Mouse (Mus musculus): ENCODE measurements at regions not wholly inside any gene's neighbourhood (a gene's known extent, or its start where the extent isn't known, plus 50 kb on each side); places are given as distances from the start of the nearest gene placed in this dataset.
"Not testable (repeated sequence)": the region's sequence is repeated elsewhere in the genome, so short reads cannot be mapped to it uniquely, and the experiment has no call there.

DNA sequence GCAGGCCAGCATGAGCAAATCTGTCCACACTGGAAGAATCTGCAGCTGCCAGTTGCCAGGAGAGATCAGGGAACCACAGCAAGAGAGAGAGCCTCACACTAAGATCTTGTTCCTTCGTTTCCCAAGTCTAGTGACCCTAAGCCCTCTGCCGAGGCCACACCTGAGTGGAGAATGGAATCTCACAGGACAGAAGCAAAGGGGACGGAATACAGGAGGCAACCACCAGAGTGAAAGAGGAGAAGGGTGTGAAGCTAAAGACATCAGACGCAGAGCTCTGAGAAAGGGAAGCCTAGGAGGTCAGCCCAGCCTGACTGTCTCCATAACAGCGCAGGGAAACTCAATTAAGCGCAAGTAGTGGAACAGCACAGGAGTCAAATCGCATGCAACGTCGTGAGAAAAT lies 75.0 kb downstream of the Suds3 start:
- no peak for DNase-seq (ENCODE audit: low read depth, low spot score)

DNA sequence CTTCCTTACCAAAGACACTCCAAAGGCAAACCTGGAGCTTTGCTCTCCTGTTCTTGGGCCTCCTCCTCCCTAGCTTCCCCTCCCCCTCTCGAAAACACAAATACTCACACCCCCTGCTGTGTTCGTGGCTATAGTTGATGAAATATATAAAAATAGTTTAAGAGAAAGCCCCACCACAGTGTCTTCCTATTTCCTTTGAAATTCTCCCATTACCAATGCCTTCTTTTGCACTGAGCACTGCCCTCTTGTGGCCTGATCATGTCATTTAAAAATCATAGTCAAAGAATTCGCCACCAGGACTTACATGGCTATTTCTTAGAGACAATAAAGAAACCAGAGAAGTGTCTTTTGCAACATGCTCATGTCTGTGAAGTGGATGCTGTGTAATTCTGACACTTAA lies 78.7 kb downstream of the Suds3 start:
- DNase-seq (ENCODE audit: low read depth, low spot score): peak; percentile 19

DNA sequence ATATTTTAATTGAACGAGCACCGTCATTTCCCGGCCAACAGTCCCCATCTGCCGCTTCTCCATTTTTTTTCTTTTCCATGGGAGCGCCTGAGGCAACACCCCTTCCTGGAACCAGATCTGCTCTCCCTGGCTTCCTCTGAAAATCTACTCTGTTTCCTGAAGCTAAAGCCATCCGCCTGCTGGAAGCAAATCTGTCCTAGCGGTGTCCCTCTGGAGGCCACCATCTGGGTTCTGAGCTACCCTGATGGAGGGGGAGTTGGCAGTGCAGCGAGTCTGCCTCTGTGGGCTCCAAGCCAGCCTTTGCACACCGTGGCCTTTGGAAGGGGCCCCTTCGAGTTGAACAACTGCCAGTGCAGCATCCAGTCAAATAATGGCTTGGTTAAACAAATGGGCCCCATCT lies 83.8 kb downstream of the Suds3 start:
- no peak for DNase-seq (ENCODE audit: low read depth, low spot score)

DNA sequence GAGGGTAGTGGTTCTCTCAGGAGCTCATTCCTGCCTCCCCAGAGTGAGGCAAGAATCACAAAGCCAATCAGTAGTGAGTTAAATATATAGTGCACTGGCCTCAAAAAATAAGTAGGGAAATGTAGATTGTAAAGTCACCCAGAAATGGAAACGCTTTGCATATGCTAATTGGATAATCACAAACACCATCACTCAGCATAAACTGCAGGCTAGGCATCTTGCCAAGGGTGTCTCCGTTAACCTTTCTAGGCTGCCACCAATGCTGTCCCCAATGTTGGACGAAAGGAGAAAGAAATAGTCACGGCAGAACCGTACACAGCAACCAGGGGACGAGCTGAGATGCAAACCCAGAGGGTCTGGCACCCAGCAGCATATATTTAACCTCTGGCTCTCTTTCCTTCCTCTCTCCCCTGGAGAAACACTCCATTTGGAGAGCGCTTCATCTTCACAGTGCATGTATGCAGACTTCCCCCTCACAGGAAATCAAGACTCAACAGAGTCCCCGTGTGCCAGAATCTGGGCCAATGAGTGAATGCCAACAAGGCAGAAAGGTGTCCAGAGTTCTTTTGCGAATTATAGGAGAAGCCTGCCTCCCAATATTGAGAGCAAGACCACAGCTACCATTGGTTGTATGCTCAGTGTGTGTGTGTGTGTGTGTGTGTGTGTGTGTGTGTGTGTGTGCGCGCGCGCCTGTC lies 90.1 kb downstream of the Suds3 start:
- no peak for DNase-seq (ENCODE audit: low read depth, low spot score)

DNA sequence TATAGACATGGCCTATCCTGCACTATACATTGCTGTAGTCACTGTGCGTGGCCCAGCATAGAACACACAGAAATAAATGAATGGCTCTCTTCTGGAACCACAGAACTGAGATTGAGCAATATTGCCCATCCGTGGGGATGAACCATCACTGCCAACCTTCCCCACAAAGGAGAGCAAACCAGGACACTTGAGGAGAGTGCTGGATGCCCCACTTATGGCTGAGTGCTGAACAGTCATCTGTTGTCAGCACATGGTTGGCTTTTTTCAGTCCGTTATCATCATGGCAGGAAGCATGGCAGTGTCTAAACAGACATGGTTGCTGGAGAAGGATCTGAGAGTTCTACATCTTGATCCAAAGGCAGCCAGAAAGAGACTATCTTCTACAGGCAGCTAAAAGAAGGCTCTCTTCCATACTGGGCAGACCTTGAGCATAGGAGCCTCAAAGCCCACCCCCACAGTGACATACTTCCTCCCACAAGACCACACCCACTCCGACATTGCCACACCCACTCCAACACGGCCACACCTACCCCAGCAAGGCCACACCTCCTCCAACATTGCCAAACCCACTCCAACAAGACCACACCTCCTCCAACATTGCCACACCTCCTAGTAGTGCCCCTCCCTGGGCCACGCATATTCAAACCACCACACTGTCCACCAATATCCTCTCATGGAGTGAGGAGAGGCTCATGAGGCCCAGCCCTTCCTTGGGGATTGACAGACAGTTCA lies 97.3 kb downstream of the Suds3 start:
- DNase-seq (ENCODE audit: low read depth, low spot score): no peak

DNA sequence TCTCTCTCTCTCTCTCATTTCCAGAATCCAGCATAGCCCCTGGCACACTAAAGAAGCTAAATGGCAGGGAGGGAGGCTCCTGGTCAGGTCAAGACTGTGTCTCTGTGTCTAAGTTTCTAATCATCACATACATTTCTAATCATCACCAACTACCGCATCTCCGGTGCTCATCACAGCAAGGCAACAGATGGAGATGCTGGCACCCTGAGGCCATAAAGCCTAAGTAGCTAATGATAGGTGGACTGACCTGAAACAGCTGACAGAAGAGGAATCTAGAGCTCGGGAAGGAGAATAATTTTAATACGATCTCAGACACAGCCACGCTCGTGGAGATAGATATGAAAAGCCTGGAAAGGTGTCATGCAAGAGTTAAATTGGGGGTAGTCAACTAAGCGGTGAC lies 104.8 kb downstream of the Suds3 start:
- no peak for DNase-seq (ENCODE audit: low read depth, low spot score)

DNA sequence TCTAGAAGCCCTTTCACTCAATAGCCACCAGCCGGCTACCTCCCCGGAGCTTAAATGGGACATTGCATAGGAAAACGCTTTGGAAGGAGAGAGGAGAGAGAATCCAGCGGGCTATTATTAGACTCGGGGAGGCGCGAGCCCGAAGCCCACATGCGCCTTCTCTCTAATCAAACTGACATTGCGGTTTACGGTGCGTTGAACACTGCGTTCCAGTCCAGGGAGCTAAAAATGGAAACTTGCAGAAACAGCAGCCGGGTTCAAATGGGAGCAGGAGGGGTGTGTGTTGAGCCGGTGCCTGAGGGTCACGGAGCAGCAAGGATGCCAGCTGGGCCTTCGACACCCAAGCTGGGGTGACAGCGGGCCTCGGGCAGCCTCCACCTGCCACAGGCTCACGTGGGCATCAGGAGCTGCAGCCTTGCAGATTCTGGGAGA lies 115.1 kb downstream of the Suds3 start:
- DNase-seq (ENCODE audit: low read depth, low spot score): no peak

DNA sequence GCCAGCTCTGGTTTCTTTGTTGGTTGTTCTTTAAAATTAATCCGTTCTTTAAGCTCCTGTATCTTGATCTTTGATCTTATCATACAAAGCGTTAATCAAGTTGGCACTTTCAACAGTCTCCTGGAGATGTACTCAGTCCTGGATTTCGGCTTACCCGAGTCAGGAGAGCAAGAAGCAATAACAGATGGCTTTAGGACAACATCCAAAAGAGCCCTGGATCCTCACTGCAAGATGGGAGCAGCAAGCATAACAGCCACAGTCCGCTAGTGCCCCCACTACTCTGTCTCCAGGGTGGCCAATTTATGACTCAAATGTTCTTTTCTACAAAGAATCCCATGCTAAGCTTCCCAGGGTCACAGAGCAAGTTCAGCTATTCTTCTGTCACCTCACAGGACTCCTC lies 121.4 kb downstream of the Suds3 start:
- DNase-seq (ENCODE audit: low read depth, low spot score): no peak

DNA sequence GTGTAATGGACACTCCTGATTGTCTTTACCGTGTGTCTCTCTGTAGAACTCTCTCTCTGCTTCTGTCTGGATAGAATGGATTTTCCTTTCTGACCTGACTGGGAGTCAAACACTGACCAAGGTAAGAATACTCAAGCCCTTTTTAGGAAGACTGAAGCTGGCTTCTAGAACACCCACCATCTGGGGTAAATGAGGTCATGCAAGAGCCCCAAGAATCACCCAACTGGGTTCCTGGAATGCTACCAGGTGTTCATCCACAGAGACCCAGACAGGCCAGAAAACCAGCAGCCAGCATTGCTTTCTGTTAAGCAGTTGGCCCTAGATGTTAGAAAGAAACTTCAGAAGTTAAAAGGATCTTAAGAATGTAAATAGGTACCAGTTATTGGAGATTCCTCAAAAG lies 122.2 kb downstream of the Suds3 start:
- DNase-seq (ENCODE audit: low read depth, low spot score): no peak

DNA sequence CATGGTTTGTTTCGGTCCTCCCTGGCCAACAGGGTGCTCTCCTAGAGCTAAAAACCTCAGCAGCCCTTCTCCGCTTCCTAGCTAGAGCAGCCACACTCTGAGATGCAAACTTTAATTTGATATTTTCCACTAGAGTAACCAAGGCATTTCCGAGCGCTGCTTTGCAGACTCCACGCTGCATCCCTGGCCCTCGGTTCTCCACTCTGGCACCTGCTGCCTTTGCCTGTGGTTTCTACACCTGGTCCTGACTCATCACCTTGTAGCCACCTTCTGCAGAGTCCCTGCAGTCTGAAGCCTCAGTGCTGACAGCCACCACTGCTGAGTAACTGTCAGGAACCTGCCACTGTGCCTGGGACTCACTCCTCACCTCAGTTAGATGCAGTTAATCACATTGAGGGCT lies 124.5 kb downstream of the Suds3 start:
- DNase-seq (ENCODE audit: low read depth, low spot score): no peak

DNA sequence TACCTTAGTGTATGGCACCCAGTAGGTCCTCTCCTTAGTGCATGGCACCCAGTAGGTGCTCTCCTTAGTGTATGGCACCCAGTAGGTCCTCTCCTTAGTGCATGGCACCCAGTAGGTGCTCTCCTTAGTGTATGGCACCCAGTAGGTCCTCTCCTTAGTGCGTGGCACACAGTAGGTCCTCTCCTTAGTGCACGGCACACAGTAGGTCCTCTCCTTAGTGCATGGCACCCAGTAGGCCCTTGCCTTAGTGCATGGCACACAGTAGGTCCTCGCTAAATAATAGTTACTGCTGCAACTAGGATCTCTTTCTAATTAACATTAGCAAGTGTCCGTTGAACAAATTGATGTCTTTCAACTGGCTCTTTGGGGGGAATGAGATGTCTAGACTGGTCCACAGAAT lies 144.4 kb downstream of the Suds3 start:
- DNase-seq (ENCODE audit: low read depth, low spot score): not testable (repeated sequence)

DNA sequence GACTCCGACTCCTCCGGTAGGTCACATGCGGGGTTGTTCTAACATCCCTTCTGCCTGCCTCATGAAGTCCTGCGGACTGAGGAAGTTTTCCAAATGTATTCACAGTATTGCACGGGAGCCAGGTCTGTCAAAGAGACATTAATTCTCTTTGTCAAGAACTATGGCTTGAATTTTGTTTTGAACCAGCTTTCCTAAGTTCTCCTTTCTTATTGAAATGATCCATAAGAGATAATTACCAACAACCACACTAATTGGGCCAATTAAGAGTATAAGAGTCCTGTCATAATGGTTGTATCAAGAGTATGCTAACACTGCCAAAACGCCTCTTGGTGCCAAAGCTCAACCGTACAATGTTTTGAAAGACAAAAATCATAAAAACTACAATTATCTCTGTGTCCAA lies 151.7 kb downstream of the Suds3 start:
- no peak for DNase-seq (ENCODE audit: low read depth, low spot score)

DNA sequence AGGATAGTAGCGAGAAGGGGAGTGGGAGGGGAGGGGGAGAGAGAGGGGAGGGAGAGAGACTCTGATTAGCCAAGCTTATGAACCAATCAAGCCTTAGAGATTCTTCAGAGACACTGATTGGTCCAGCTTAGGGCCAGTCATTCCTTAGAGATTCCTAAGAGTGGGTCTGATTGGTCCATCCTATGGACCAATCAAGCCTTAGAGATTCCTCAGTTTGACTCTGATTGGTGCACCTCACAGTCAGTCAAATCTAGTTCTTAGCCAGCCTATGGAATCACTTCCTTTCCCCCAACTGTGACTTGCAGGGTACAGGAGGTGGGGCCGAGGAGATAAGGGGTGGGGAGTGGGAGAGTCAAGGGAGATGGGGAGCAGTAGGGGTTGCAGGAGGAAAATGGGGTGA lies 152.8 kb downstream of the Suds3 start:
- DNase-seq (ENCODE audit: low read depth, low spot score): no peak

DNA sequence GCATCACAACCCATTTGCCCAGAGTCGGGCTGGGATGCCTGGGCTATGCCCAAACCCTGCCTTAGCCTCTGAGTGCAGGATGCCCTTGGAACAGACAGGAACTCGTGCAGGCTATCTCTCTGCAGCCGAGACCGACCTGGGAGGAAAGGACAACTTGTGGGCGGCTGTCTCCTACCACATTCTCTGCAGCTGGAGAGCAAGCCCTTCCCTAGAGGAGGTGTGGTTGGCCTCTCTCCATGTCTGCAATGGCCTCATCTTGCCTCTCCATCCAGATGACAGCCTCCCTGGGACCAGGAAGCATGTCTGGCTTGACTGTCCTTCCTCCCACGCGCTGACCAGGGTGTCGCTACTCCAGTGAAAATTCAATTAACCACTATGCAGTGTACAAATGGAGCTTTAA lies 155.9 kb downstream of the Suds3 start:
- DNase-seq (ENCODE audit: low read depth, low spot score): no peak

DNA sequence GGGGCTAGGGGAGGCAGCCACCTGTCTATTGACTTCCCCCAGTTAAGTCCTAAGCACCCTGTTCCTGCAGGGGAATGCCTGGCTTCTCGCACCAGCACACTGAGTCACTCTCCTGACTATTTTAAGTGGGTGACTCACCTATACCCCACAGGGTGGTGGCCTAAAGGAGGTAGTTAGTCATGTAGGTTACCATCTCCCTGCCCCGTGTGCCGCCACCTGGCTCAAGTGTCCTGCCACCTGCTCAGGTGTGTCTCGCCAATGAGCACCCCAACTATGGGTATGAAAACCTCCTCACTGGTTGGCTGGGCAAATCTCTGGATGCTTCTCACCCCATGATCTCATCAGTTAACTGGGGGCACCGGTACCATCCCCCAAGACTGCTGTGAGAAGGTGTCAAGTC lies 157.8 kb downstream of the Suds3 start:
- DNase-seq (ENCODE audit: low read depth, low spot score): no peak

DNA sequence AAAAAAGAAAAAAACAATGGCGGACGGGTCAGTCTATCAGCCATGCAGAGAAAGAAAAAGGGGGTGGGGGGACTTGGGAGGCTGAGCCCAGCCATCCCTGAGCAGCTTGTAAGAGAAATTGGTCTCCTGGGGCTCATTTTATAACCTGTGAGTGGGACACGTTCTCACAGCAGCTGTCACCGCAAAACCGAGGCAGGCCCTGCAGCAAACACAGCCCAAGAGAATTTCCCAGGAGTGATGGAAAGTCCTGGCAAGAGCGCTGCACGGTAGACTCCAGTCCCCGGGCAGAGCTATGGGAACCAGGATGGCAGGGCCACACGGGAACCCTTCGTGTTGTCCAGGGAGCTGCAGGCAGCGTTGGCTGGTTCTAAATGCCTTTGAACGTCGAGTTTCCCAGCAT lies 159.3 kb downstream of the Suds3 start:
- no peak for DNase-seq (ENCODE audit: low read depth, low spot score)

DNA sequence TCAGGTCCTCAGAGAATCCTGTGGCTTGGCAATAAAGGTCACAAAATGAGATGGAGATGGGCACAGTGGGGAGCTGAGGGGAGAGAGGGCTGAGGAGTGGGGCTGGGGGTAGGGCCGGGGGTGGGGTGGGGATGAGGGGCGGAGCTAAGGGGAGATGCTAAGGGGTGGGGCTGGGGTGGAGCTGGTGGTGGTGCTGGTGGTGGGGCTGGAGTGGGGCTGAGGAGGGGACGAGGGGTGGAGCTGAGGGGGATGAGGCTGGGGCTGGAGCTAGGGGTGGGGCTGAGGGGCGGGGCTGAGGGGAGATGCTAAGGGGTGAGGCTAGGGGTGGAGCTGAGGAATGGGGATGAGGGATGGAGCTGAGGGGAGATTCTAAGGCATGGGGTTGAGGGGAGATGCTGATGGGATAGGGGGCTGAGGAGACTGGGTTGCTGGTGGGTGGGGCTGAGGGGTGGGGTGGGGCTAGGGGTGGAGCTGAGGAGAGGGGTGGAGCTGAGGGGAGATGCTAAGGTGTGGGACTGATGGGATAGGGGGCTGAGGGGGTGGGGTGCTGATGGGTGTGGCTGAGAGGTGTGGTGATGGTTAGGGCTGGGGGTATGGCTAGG lies 165.5 kb downstream of the Suds3 start:
- no peak for DNase-seq (ENCODE audit: low read depth, low spot score)

DNA sequence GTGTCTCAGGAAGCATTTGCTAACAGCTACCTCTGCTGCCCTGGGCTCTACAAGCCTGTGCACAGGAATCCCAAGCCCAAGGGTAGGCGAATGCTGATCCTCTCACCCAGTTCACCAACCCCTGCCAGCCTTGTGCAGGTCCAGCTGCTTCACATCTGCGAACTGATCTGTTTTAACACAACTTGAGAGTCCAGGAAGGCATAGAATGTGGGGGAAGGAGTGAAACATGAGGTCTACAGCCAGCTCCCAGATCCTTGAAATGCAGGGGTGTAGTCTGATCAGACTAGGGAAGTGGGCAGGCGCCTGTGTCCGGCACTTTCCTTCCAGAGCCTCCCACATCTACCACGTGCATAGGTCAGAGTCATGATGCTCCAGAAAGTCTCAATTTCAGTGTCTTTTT lies 181.3 kb downstream of the Suds3 start:
- DNase-seq (ENCODE audit: low read depth, low spot score): no peak

DNA sequence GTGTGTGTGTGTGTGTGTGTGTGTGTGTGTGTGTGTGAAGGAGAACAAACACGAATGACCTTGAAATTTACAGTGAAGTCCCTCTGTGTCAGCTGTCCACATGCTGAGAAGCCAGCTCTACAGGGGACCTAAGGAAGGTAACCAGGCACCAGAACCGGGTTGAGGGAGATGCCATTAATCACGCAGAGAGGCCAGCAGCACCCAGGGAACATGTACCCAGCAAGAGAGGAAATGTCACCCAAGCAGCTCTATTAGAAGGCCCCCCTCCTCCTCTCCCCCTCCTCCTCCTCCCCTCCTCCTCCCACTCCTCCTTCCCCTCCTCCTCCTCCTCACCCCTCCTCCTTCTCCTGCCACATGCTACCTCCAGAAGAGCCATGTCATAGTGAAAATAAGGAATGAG lies 181.8 kb downstream of the Suds3 start:
- DNase-seq (ENCODE audit: low read depth, low spot score): no peak

DNA sequence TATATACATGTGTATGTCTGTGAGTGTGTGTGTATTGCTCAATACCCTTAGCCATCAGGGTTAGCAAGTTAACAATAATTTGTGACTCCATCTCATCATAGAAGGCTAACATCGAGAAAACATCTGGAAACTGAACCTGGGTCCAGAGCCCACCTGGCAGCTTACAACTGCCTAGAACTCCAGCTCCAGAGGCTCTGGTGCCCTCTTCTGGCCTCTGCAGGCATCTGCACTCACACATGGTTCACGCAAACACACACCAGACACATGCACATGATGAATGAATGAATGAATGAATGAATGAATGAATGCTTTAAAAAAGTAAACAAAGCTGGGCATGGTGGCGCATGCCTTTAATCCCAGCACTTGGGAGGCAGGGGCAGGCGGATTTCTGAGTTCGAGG lies 182.8 kb downstream of the Suds3 start:
- no peak for DNase-seq (ENCODE audit: low read depth, low spot score)

DNA sequence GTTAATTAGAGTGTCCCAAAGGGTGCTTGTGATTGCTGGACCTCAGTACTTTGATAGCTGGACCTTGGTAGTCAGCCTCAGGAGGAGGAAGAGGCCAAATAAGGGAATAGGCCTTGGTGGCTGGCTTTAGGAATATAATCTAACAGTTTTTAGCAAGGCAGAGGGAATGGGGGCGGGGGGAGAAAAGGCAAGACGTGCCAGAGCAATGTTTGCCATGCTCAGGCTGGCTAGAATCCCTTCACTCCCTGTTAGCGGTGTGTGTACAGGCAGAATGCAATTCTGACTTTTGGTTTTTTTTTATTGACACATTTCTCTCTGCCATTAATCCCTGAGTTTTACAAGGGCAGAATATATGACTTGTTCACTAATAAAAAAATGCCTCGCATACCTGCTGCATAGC lies 192.2 kb downstream of the Suds3 start:
- DNase-seq (ENCODE audit: low read depth, low spot score): no peak

DNA sequence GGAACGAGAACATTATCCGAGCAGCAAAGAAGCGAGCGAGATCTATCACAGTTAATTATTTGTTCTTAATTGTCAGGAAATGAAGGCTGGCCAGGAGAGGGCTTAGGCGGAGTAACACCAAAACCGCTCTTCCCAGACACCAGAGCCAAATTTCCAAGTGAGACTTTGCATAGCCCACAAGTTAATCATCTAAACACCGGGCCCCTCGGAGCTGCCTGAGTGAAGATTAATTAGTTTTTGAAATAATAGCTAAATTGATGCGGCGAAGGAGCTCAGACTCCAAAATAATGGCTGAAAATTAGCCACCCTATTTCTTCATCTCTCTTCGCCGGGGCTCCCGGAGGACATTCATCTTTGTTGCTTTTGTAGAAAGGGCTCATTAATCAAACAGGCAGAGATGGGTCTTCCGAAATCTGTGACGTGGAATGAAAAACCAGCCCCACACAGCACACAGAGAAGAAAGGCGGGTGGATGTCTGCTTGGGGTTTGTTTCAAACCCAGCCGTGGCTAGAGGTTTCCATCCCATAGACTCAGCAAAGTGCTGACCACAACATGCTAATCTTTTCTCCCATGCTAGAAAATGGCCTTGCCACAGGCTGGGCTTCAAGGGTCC lies 193.7 kb downstream of the Suds3 start:
- no peak for DNase-seq (ENCODE audit: low read depth, low spot score)

DNA sequence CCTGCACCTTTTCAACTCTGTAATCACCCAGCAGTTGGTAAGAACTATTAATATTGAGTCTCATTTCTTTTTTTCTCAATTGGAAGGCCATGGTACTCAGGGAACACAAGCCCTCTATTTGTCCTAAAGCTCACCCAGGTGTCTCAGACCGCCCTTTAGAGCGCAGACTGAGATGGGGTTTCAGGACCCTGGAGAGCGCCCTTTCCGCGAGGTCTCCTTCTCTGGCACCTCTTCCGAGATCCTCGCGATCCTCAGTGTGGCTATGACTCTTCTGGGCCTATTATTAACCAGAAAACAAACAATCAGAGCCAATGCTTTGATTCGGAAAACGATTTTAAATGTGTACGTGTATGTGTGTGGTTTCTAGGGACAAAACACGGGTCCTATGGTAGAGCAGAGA lies 201.0 kb downstream of the Suds3 start:
- DNase-seq (ENCODE audit: low read depth, low spot score): peak; percentile 68

Data from forelimb bud, embryonic 11.5 days (tissue).